Comparison of ENCODE assay signal across 10 mouse cellular contexts in genomic region chr7:68154588-68154987, GRCm38 (mm10).
DNase-seq lines count a peak whose midpoint lies in the region; ATAC-seq and TF ChIP-seq lines count a peak whose summit lies in the region.
"Had no signal": no experiment of that assay in that cellular context is flagged by ENCODE, and none has a peak within 500 bp of the region (broad histone marks: within the 10 kb centered on the region; RNA-seq: fewer than 3 reads in every experiment).

No protein-coding gene starts in this region.

- no peak overlapping the region for H3K9ac ChIP-seq in embryonic facial prominence, embryonic 15.5 days
- H3K9ac ChIP-seq in limb, embryonic 13.5 days = no peak overlapping the region
- H3K9ac ChIP-seq: limb, embryonic 12.5 days had no signal

- no peak for TF ChIP-seq POLR2A in myocyte (IDR thresholded peaks at IDR 0.05; ENCODE audit: insufficient read length, low read depth)
- TF ChIP-seq POLR2A in thymus, adult 2 months (IDR thresholded peaks at IDR 0.05; ENCODE audit: control insufficient read depth, extremely low read depth, insufficient read depth, low read length, poor library complexity) = no peak

- no peak overlapping the region for H3ac ChIP-seq in myocyte (ENCODE audit: control insufficient read depth, insufficient read length)

- no peak overlapping the region for H3K4me2 ChIP-seq in embryonic facial prominence, embryonic 15.5 days (replicated peaks)
- no peak overlapping the region for H3K4me2 ChIP-seq in limb, embryonic 13.5 days (replicated peaks)
- H3K4me2 ChIP-seq in myocyte (ENCODE audit: low read depth) = peak overlapping the region; percentile 42
- H3K4me2 ChIP-seq: limb, embryonic 12.5 days had no signal

- TF ChIP-seq CTCF in thymus, adult 2 months (IDR thresholded peaks at IDR 0.05; ENCODE audit: borderline replicate concordance, control insufficient read depth, extremely low read depth, insufficient read depth, low read length, poor library complexity) = no peak

- H3K27me3 ChIP-seq in embryonic facial prominence, embryonic 15.5 days = no peaks in the 10 kb centered on the region
- H3K27me3 ChIP-seq in embryonic facial prominence, embryonic 10.5 days (replicated peaks; ENCODE audit: low read depth, poor library complexity, severe bottlenecking) = no peaks in the 10 kb centered on the region
- H3K27me3 ChIP-seq in limb, embryonic 13.5 days = no peaks in the 10 kb centered on the region
- H3K27me3 ChIP-seq in limb, embryonic 10.5 days (ENCODE audit: low read depth, poor library complexity, severe bottlenecking) = no peaks in the 10 kb centered on the region
- no peaks in the 10 kb centered on the region for H3K27me3 ChIP-seq in myocyte (ENCODE audit: control insufficient read depth, insufficient read depth, insufficient read length)
- H3K27me3 ChIP-seq in thymus, adult 2 months (ENCODE audit: control insufficient read depth, insufficient read depth, low read length) = no peaks in the 10 kb centered on the region
- H3K27me3 ChIP-seq: limb, embryonic 12.5 days had no signal

- H3K79me2 ChIP-seq in myocyte (ENCODE audit: control insufficient read depth, insufficient read depth) = peaks cover 29% of the 10 kb centered on the region

- H3K9me3 ChIP-seq in embryonic facial prominence, embryonic 15.5 days (replicated peaks) = no peaks in the 10 kb centered on the region
- H3K9me3 ChIP-seq in embryonic facial prominence, embryonic 10.5 days = no peaks in the 10 kb centered on the region
- no peaks in the 10 kb centered on the region for H3K9me3 ChIP-seq in limb, embryonic 13.5 days
- H3K9me3 ChIP-seq in limb, embryonic 10.5 days (replicated peaks) = no peaks in the 10 kb centered on the region
- H3K9me3 ChIP-seq: limb, embryonic 12.5 days had no signal

- peaks cover 51% of the 10 kb centered on the region for H3K4me1 ChIP-seq in embryonic facial prominence, embryonic 15.5 days
- H3K4me1 ChIP-seq in embryonic facial prominence, embryonic 10.5 days = peaks cover 65% of the 10 kb centered on the region
- peaks cover 76% of the 10 kb centered on the region for H3K4me1 ChIP-seq in limb, embryonic 13.5 days
- H3K4me1 ChIP-seq in limb, embryonic 10.5 days = peaks cover 49% of the 10 kb centered on the region
- H3K4me1 ChIP-seq in thymus, adult 2 months (replicated peaks; ENCODE audit: control insufficient read depth, insufficient read depth, low read length) = peaks cover 8% of the 10 kb centered on the region

- no peaks in the 10 kb centered on the region for H3K36me3 ChIP-seq in embryonic facial prominence, embryonic 15.5 days
- H3K36me3 ChIP-seq in embryonic facial prominence, embryonic 10.5 days (replicated peaks) = 0 out of 2 replicates have a peak, but pooled peaks cover 3% of the 10 kb centered on the region
- no peaks in the 10 kb centered on the region for H3K36me3 ChIP-seq in limb, embryonic 13.5 days
- no peaks in the 10 kb centered on the region for H3K36me3 ChIP-seq in limb, embryonic 10.5 days
- H3K36me3 ChIP-seq in myocyte (ENCODE audit: control insufficient read depth, insufficient read depth) = no peaks in the 10 kb centered on the region
- H3K36me3 ChIP-seq in thymus, adult 2 months (ENCODE audit: control insufficient read depth, insufficient read depth, low read length) = no peaks in the 10 kb centered on the region
- H3K36me3 ChIP-seq: limb, embryonic 12.5 days had no signal

- no peak overlapping the region for H3K4me3 ChIP-seq in embryonic facial prominence, embryonic 15.5 days (replicated peaks)
- no peak overlapping the region for H3K4me3 ChIP-seq in embryonic facial prominence, embryonic 10.5 days
- H3K4me3 ChIP-seq in limb, embryonic 13.5 days = no peak overlapping the region
- H3K4me3 ChIP-seq in limb, embryonic 10.5 days = no peak overlapping the region
- H3K4me3 ChIP-seq in myocyte = no peak overlapping the region
- H3K4me3 ChIP-seq in thymus, adult 2 months (ENCODE audit: control insufficient read depth, insufficient read depth, low read length) = no peak overlapping the region
- H3K4me3 ChIP-seq: limb, embryonic 12.5 days had no signal

- 38% methylated on average over 7 of the region's 7 CpGs for WGBS in embryonic facial prominence, embryonic 15.5 days
- WGBS in embryonic facial prominence, embryonic 10.5 days = 57% methylated on average over 7 of the region's 7 CpGs
- 60% methylated on average over 7 of the region's 7 CpGs for WGBS in limb, embryonic 13.5 days
- WGBS in limb, embryonic 10.5 days = 76% methylated on average over 7 of the region's 7 CpGs
- WGBS in thymus, adult 2 months = 39% methylated on average over 7 of the region's 7 CpGs

- ATAC-seq in embryonic facial prominence, embryonic 15.5 days (ENCODE audit: insufficient number of reproducible peaks, low FRiP score, low TSS enrichment, low read depth) = no peak
- no peak for ATAC-seq in limb, embryonic 13.5 days (ENCODE audit: low FRiP score, low read depth)
- peak; percentile 29 to 36; a peak in 1 of 4 replicates for ATAC-seq in hematopoietic stem cell, adult 5-6 weeks (replicated peaks in 1 of 2; ENCODE audit: insufficient read depth in 1 of 2, low FRiP score in 2 of 2, low TSS enrichment in 1 of 2, low read depth in 1 of 2, poor library complexity in 2 of 2, severe bottlenecking in 2 of 2)

- DNase-seq in embryonic facial prominence, embryonic 10.5 days (ENCODE audit: low spot score) = no peak
- no peak for DNase-seq in limb, embryonic 10.5 days (ENCODE audit: low spot score)
- no peak for DNase-seq in thymus, adult 2 months
- DNase-seq in MN1 (ENCODE audit: low spot score) = no peak
- DNase-seq: kidney, adult 9 months had no signal

- peak overlapping the region; percentile 68; the same call in 1 of the 2 replicates for H3K27ac ChIP-seq in embryonic facial prominence, embryonic 15.5 days (replicated peaks)
- no peak overlapping the region; the same call in 1 of the 2 replicates for H3K27ac ChIP-seq in embryonic facial prominence, embryonic 10.5 days (replicated peaks)
- 0 out of 2 replicates have a peak overlapping the region, but pooled peaks have one; percentile 12 for H3K27ac ChIP-seq in limb, embryonic 13.5 days
- H3K27ac ChIP-seq in limb, embryonic 10.5 days = no peak overlapping the region; the same call in 1 of the 2 replicates
- H3K27ac ChIP-seq in thymus, adult 2 months (ENCODE audit: control insufficient read depth, insufficient read depth, low read length) = no peak overlapping the region
- H3K27ac ChIP-seq: limb, embryonic 12.5 days had no signal

TF ChIP-seq in myocyte, 11 proteins besides CTCF, POLR2A, EP300 and RAD21:
- TF ChIP-seq MYOD1 (IDR thresholded peaks at IDR 0.05; ENCODE audit: control insufficient read depth in 1 of 3, insufficient read length in 2 of 3, low read depth in 2 of 3) = no peak
- TF ChIP-seq CEBPB (IDR thresholded peaks at IDR 0.05; ENCODE audit: insufficient read depth, poor library complexity, severe bottlenecking) = no peak
- no peak for TF ChIP-seq MAX (IDR thresholded peaks at IDR 0.05; ENCODE audit: low read depth)

Comparison
In these comparisons a context has a peak if more than half of its experiments do, and no peak if none do; other contexts are left out.
1. H3K27ac ChIP-seq: peak in embryonic facial prominence, embryonic 15.5 days (single experiment) and limb, embryonic 13.5 days (single experiment); none in embryonic facial prominence, embryonic 10.5 days (single experiment), limb, embryonic 10.5 days (single experiment) and thymus, adult 2 months (single experiment).
2. ATAC-seq: peak in hematopoietic stem cell, adult 5-6 weeks (2 of 2); none in embryonic facial prominence, embryonic 15.5 days (single experiment) and limb, embryonic 13.5 days (single experiment).